Mouse (Mus musculus) MEL (cell line): ENCODE results near the gene 3110082I17Rik.

Experiments
- CHD2 ChIP-seq: IDR thresholded peaks from 2 replicates; pipeline ENCODE4 v1.6.1; 2011; ENCODE audit warnings: low read length, improper control_type of control experiment
- CTCF ChIP-seq, 3 experiments: IDR thresholded peaks in 2 of 3; conservative IDR thresholded peaks in 1 of 3; 2 replicates each; pipeline ENCODE4 v1.5.1; 2011 to 2012; ENCODE audit warnings: low read length in 3 of 3, low read depth in 2 of 3, mild to moderate bottlenecking in 2 of 3, improper control_type of control experiment in 1 of 3, inconsistent platforms in 1 of 3, mixed read lengths in 1 of 3, moderate library complexity in 1 of 3; ENCODE audit not compliant: control insufficient read depth in 1 of 3, insufficient read depth in 1 of 3, poor library complexity in 1 of 3, severe bottlenecking in 1 of 3
- GATA1 ChIP-seq: IDR thresholded peaks from 2 replicates; pipeline ENCODE4 v1.6.1; 2011; ENCODE audit warnings: low read depth, low read length, improper control_type of control experiment
- POLR2A ChIP-seq, 2 experiments: IDR thresholded peaks; 2 replicates each; pipeline ENCODE4 v1.6.1; 2011 to 2012; ENCODE audit warnings: low read length in 2 of 2, mild to moderate bottlenecking in 2 of 2, control low read depth in 1 of 2, improper control_type of control experiment in 1 of 2, low read depth in 1 of 2, moderate library complexity in 1 of 2; ENCODE audit not compliant: control insufficient read depth in 1 of 2, insufficient read depth in 1 of 2, poor library complexity in 1 of 2

DNA sequence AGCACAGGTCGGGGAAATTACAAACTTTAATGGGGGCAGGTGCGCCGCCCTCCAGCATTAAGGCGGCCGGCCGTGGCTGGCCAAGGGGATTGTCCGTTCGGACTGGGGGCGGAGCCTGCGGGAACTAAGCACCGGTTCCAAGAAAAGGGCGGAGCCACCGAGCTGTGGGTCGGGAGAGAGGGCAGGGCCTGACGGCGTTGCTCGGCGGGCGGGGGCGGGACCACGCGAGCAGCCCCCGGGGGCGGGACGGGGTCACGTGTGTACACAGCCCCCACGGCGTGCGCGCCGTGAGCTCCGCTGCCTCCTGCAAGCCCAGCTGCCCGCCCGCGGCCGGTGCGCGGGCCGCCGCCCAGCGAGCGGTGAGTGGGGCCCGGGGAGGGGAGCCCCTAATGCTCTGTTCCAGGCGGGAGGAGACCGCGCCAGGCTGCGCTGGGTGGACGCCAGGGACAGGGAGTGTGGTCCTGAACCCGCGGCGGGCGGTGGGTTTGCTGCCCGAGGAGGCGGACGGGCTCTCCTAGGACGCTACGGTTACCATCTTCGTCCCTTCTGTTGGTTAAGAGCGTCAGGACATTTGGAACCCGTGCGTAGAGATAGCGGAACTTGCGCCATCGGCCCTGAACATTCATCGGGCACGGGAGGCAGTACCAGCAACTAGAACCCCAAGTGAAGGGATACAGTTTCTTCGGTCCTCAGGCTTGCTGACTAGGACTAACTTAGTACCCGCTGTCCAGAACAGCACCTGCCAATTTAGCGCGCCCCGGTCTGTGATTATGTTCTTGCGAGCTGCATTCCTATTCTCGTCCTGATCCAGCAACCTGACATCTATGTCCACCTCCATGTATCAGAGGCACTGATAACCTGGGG lies 79.7 kb downstream of the 3110082I17Rik start:
- TF ChIP-seq GATA1 (no peak), CHD2 (no peak), POLR2A (IDR thresholded peaks at IDR 0.05; ENCODE audit: control insufficient read depth in 1 of 2, insufficient read depth in 1 of 2, low read depth in 1 of 2, low read length in 2 of 2, poor library complexity in 1 of 2) (no peak), CTCF (IDR thresholded peaks at IDR 0.05 in 2 of 3, conservative IDR thresholded peaks at IDR 0.05 in 1 of 3; ENCODE audit: control insufficient read depth in 1 of 3, insufficient read depth in 1 of 3, low read depth in 2 of 3, low read length in 3 of 3, poor library complexity in 1 of 3, severe bottlenecking in 1 of 3) (no peak)
